In the genomic region with DNA sequence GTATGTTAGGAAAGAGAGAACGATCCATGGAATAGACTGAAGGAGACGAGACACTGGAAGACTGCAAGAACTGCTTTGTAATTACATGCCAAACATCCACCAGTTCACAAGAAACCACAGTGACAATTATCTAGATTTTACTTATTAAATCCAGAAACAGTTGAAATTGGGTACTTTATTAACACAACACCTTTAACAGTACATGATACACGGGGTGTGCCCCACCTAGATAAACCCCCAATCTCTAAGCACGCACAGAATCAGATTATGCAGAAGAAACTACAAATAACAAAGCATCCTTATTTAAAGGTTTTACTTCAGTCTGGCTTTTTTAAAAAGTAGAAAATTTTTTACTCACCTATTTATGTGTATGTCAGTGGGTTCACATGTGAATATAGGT, we compare ENCODE assay signal across 22 mouse cellular contexts. TPM values are rescaled to one million over a fixed set of nuclear protein-coding genes. Genes with fewer than 3 reads are reported as not detected.
A peak's percentile ranks its signal among the peaks of the same experiment; 100 is the strongest.
DNase-seq lines count a peak whose midpoint lies in the region; ATAC-seq and TF ChIP-seq lines count a peak whose summit lies in the region.
"Had no signal": no experiment of that assay in that cellular context is flagged by ENCODE, and none has a peak within 500 bp of the region (broad histone marks: within the 10 kb centered on the region; RNA-seq: fewer than 3 reads in every experiment).

No protein-coding gene starts in this region.

- DNase-seq in liver, result no peak
- DNase-seq in liver, embryonic 13.5 days, result no peak
- DNase-seq in liver, postnatal 0 days, result no peak
- DNase-seq in liver, embryonic 14.5 days (ENCODE audit: low read depth in 3 of 3, low spot score in 3 of 3), result no peak
- DNase-seq in liver, embryonic 11.5 days (ENCODE audit: low spot score), result no peak
- DNase-seq in MEL (ENCODE audit: low read depth, low spot score), result peak; percentile 50
- DNase-seq in B cell, adult 2 months, result no peak
- DNase-seq: adrenal gland, adult 2 months; adrenal gland, adult 8-10 months; adrenal gland, postnatal 10 days; adrenal gland, postnatal 14 days; adrenal gland, postnatal 25 days; adrenal gland, postnatal 36 days; cerebellum, adult 11 months; cerebellum, adult 11-12 months; cerebellum, adult 18-20 months; cerebellum, adult 2 months had no signal

- H3K9ac ChIP-seq in liver, embryonic 12.5 days, result no peak overlapping the region
- H3K9ac ChIP-seq in liver, embryonic 13.5 days, result no peak overlapping the region
- H3K9ac ChIP-seq in liver, postnatal 0 days (replicated peaks), result no peak overlapping the region
- H3K9ac ChIP-seq in liver, embryonic 14.5 days (replicated peaks), result no peak overlapping the region
- H3K9ac ChIP-seq in liver, embryonic 11.5 days (ENCODE audit: low read depth, low read length), result no peak overlapping the region
- H3K9ac ChIP-seq in MEL (ENCODE audit: control insufficient read depth, low read depth, low read length, poor library complexity, severe bottlenecking), result no peak overlapping the region

- H3K27me3 ChIP-seq in liver, embryonic 12.5 days (replicated peaks), result no peaks in the 10 kb centered on the region
- H3K27me3 ChIP-seq in liver, embryonic 13.5 days, result no peaks in the 10 kb centered on the region
- H3K27me3 ChIP-seq in liver, postnatal 0 days (ENCODE audit: insufficient read depth, low read length), result no peaks in the 10 kb centered on the region
- no peaks in the 10 kb centered on the region for H3K27me3 ChIP-seq in liver, embryonic 14.5 days (ENCODE audit: control insufficient read depth, insufficient read depth, low read length)
- no peaks in the 10 kb centered on the region for H3K27me3 ChIP-seq in liver, embryonic 11.5 days (replicated peaks; ENCODE audit: control insufficient read depth, insufficient read depth, low read length)
- no peaks in the 10 kb centered on the region for H3K27me3 ChIP-seq in MEL (ENCODE audit: control insufficient read depth in 1 of 2, insufficient read depth in 2 of 2, low read length in 2 of 2)
- H3K27me3 ChIP-seq: CH12.LX, Patski had no signal

- peaks cover 90% of the 10 kb centered on the region for H3K4me1 ChIP-seq in liver, embryonic 12.5 days
- H3K4me1 ChIP-seq in liver, embryonic 13.5 days (replicated peaks), result peaks cover 89% of the 10 kb centered on the region
- H3K4me1 ChIP-seq in liver, postnatal 0 days (ENCODE audit: insufficient read depth), result peaks cover 37% of the 10 kb centered on the region
- H3K4me1 ChIP-seq in liver, embryonic 14.5 days (replicated peaks; ENCODE audit: control insufficient read depth in 2 of 2, insufficient read depth in 2 of 2, low read length in 1 of 2), result peaks cover 51 to 62% of the 10 kb centered on the region in 2 experiments
- H3K4me1 ChIP-seq in liver, embryonic 11.5 days (replicated peaks; ENCODE audit: control insufficient read depth, insufficient read depth, low read length), result peaks cover 58% of the 10 kb centered on the region
- peaks cover 42 to 50% of the 10 kb centered on the region in 2 experiments for H3K4me1 ChIP-seq in MEL (ENCODE audit: control insufficient read depth in 1 of 2, insufficient read depth in 2 of 2, low read length in 2 of 2)

- TF ChIP-seq POLR2A in MEL (IDR thresholded peaks at IDR 0.05; ENCODE audit: control insufficient read depth in 1 of 2, insufficient read depth in 1 of 2, low read depth in 1 of 2, low read length in 2 of 2, poor library complexity in 1 of 2), result no peak

- H3K36me3 ChIP-seq in liver, embryonic 12.5 days, result peaks cover 11% of the 10 kb centered on the region; the same call in 1 of the 2 replicates
- no peaks in the 10 kb centered on the region for H3K36me3 ChIP-seq in liver, embryonic 13.5 days
- H3K36me3 ChIP-seq in liver, postnatal 0 days (replicated peaks; ENCODE audit: insufficient read depth, low read length), result no peaks in the 10 kb centered on the region
- H3K36me3 ChIP-seq in liver, embryonic 14.5 days (replicated peaks; ENCODE audit: control insufficient read depth, insufficient read depth, low read depth), result no peaks in the 10 kb centered on the region
- no peaks in the 10 kb centered on the region; the same call in 1 of the 2 replicates for H3K36me3 ChIP-seq in liver, embryonic 11.5 days (ENCODE audit: control insufficient read depth, insufficient read depth, low read length)
- peaks cover 0 to 84% of the 10 kb centered on the region in 2 experiments; a peak in 2 of 4 replicates for H3K36me3 ChIP-seq in MEL (ENCODE audit: control insufficient read depth in 1 of 2, insufficient read depth in 2 of 2, low read length in 2 of 2)

- no peak for TF ChIP-seq EP300 in liver, postnatal 0 days (IDR thresholded peaks at IDR 0.05; ENCODE audit: low read depth)
- no peak for TF ChIP-seq EP300 in liver, embryonic 14.5 days (IDR thresholded peaks at IDR 0.05; ENCODE audit: low read depth)
- peak; percentile 22 to 72; a peak in 3 of 4 replicates for TF ChIP-seq EP300 in MEL (IDR thresholded peaks at IDR 0.05; ENCODE audit: low read depth in 1 of 2, low read length in 2 of 2)

- TF ChIP-seq CTCF in liver, postnatal 0 days (IDR thresholded peaks at IDR 0.05; ENCODE audit: low read depth), result no peak
- TF ChIP-seq CTCF in liver, embryonic 14.5 days (IDR thresholded peaks at IDR 0.05; ENCODE audit: low read depth), result no peak
- TF ChIP-seq CTCF in MEL (IDR thresholded peaks at IDR 0.05 in 2 of 3, conservative IDR thresholded peaks at IDR 0.05 in 1 of 3; ENCODE audit: control insufficient read depth in 1 of 3, insufficient read depth in 1 of 3, low read depth in 2 of 3, low read length in 3 of 3, poor library complexity in 1 of 3, severe bottlenecking in 1 of 3), result no peak

- H3K27ac ChIP-seq in liver, embryonic 12.5 days, result peak overlapping the region; percentile 67; the same call in 1 of the 2 replicates
- H3K27ac ChIP-seq in liver, embryonic 13.5 days, result peak overlapping the region; percentile 23; the same call in 1 of the 2 replicates
- no peak overlapping the region for H3K27ac ChIP-seq in liver, postnatal 0 days (ENCODE audit: low read depth)
- no peak overlapping the region; the same call in 1 of the 2 replicates for H3K27ac ChIP-seq in liver, embryonic 14.5 days
- H3K27ac ChIP-seq in liver, embryonic 11.5 days (ENCODE audit: low read depth, low read length), result no peak overlapping the region
- H3K27ac ChIP-seq in MEL (ENCODE audit: control insufficient read depth, low read depth, low read length), result peak overlapping the region; percentile 70

- peaks cover 64% of the 10 kb centered on the region for H3K79me2 ChIP-seq in MEL (ENCODE audit: control insufficient read depth, insufficient read depth, low read length, poor library complexity)

- no peaks in the 10 kb centered on the region for H3K9me3 ChIP-seq in liver, embryonic 12.5 days (replicated peaks)
- H3K9me3 ChIP-seq in liver, embryonic 13.5 days (replicated peaks), result no peaks in the 10 kb centered on the region
- H3K9me3 ChIP-seq in liver, postnatal 0 days (ENCODE audit: low read length), result no peaks in the 10 kb centered on the region
- no peaks in the 10 kb centered on the region for H3K9me3 ChIP-seq in liver, embryonic 14.5 days (ENCODE audit: control insufficient read depth, low read length)
- H3K9me3 ChIP-seq in liver, embryonic 11.5 days (ENCODE audit: control insufficient read depth, low read length), result no peaks in the 10 kb centered on the region
- no peaks in the 10 kb centered on the region for H3K9me3 ChIP-seq in MEL (replicated peaks; ENCODE audit: insufficient read depth, low read length)
- H3K9me3 ChIP-seq: G1E had no signal

- 45% methylated on average over 4 of the region's 4 CpGs for WGBS in liver, embryonic 12.5 days (ENCODE audit: insufficient replicate concordance)
- WGBS in liver, embryonic 13.5 days (ENCODE audit: insufficient replicate concordance), result 42% methylated on average over 4 of the region's 4 CpGs
- 65% methylated on average over 4 of the region's 4 CpGs for WGBS in liver, postnatal 0 days (ENCODE audit: insufficient replicate concordance)
- WGBS in liver, embryonic 14.5 days (ENCODE audit: insufficient replicate concordance), result 33% methylated on average over 4 of the region's 4 CpGs
- WGBS in liver, embryonic 11.5 days, result 65% methylated on average over 4 of the region's 4 CpGs

- H3K4me2 ChIP-seq in liver, embryonic 12.5 days, result peak overlapping the region; percentile 47
- H3K4me2 ChIP-seq in liver, embryonic 13.5 days, result peak overlapping the region; percentile 33; the same call in 1 of the 2 replicates
- H3K4me2 ChIP-seq in liver, postnatal 0 days (ENCODE audit: low read depth, low read length), result no peak overlapping the region
- H3K4me2 ChIP-seq in liver, embryonic 14.5 days (ENCODE audit: low read depth), result peak overlapping the region; percentile 39; the same call in 1 of the 2 replicates
- no peak overlapping the region; the same call in 1 of the 2 replicates for H3K4me2 ChIP-seq in liver, embryonic 11.5 days

- H3K4me3 ChIP-seq in liver, embryonic 12.5 days, result no peak overlapping the region
- H3K4me3 ChIP-seq in liver, embryonic 13.5 days (replicated peaks), result no peak overlapping the region
- H3K4me3 ChIP-seq in liver, postnatal 0 days (ENCODE audit: low read depth, low read length), result no peak overlapping the region
- no peak overlapping the region for H3K4me3 ChIP-seq in liver, embryonic 14.5 days (ENCODE audit: insufficient read depth in 1 of 2, low read depth in 2 of 2, low read length in 2 of 2)
- H3K4me3 ChIP-seq in liver, embryonic 11.5 days (ENCODE audit: low read depth, low read length), result no peak overlapping the region
- H3K4me3 ChIP-seq in MEL (ENCODE audit: control insufficient read depth in 1 of 2, insufficient read depth in 1 of 2, low read depth in 2 of 2, low read length in 2 of 2), result no peak overlapping the region; a peak in 1 of 4 replicates

- no peak for TF ChIP-seq RAD21 in MEL (IDR thresholded peaks at IDR 0.05; ENCODE audit: low read depth, low read length)

- no peak for ATAC-seq in liver, embryonic 12.5 days
- ATAC-seq in liver, embryonic 13.5 days (ENCODE audit: low read depth), result no peak
- ATAC-seq in liver, postnatal 0 days, result no peak
- ATAC-seq in liver, embryonic 14.5 days (ENCODE audit: insufficient read depth), result no peak
- ATAC-seq in liver, embryonic 11.5 days (replicated peaks; ENCODE audit: low FRiP score), result no peak
- ATAC-seq: activated CD4-positive, CD25-positive, alpha-beta regulatory T cell, adult 4 months; Patski had no signal

TF ChIP-seq in MEL, 35 proteins besides CTCF, POLR2A, EP300 and RAD21 (continues in another document):
- peak; percentile 76 for TF ChIP-seq GATA1 (IDR thresholded peaks at IDR 0.05; ENCODE audit: low read depth, low read length)

RNA-seq across cellular contexts. Expression of a gene that starts 8.6 kb away (rescaled TPM):
- 16.9 and 17.1 TPM in 2 replicates for polyA plus RNA-seq in liver, embryonic 12.5 days (2016; fragmentation: Nextera tagmentation; extraction: Ambion mirVana)
- 11.5 and 11.9 TPM in 2 replicates for polyA plus RNA-seq in liver, embryonic 13.5 days (2015; fragmentation: Nextera tagmentation; extraction: Ambion mirVana)
- 11.3 and 12.5 TPM in 2 replicates for polyA plus RNA-seq in liver, postnatal 0 days (2015; fragmentation: Nextera tagmentation; extraction: Ambion mirVana)
- 12.5 and 18.6 TPM in 2 replicates for polyA plus RNA-seq in liver, embryonic 14.5 days (2012; rRNA removed)
- 14.4 and 15.0 TPM in 2 replicates for polyA plus RNA-seq in liver, embryonic 14.5 days (2014; fragmentation: Nextera tagmentation; extraction: Ambion mirVana)
- 19.0 and 23.3 TPM in 2 replicates for polyA plus RNA-seq in liver, embryonic 11.5 days (2014; fragmentation: Nextera tagmentation; extraction: Ambion mirVana)
- total RNA-seq in MEL (2012; rRNA removed), result 14.8 and 23.2 TPM in 2 replicates
- 100 to 1,000 TPM in 1 of 2 experiments, 10 to 100 TPM in 1; 58.2 to 177 TPM for polyA plus RNA-seq in MEL (2012; ENCODE audit: insufficient read depth in 1 of 2, insufficient read length in 2 of 2, low read depth in 1 of 2, low replicate concordance in 2 of 2, missing spikeins in 1 of 2)

Comparison
In these comparisons a context has a peak if more than half of its experiments do, and no peak if none do; other contexts are left out.
1. H3K27ac ChIP-seq: peak in liver, embryonic 12.5 days (single experiment), liver, embryonic 13.5 days (single experiment) and MEL (single experiment); none in liver, postnatal 0 days (single experiment), liver, embryonic 14.5 days (single experiment) and liver, embryonic 11.5 days (single experiment).
2. H3K4me2 ChIP-seq: peak in liver, embryonic 12.5 days (single experiment), liver, embryonic 13.5 days (single experiment) and liver, embryonic 14.5 days (single experiment); none in liver, postnatal 0 days (single experiment) and liver, embryonic 11.5 days (single experiment).